Mouse (Mus musculus) C2C12 (cell line): Measurements from ENCODE around the gene Pnp.

Experiments used
- CEBPB ChIP-seq: IDR thresholded peaks from one replicate; pipeline ENCODE4 v1.6.1; 2011; ENCODE audit warnings: low read depth, mild to moderate bottlenecking, control low read depth, moderate library complexity
- CTCF ChIP-seq: IDR thresholded peaks from one replicate; pipeline ENCODE4 v1.5.1; 2011; ENCODE audit not compliant: control insufficient read depth, insufficient read depth, insufficient read length
- MAX ChIP-seq: IDR thresholded peaks from one replicate; pipeline ENCODE4 v1.6.1; 2011; ENCODE audit warnings: mild to moderate bottlenecking, control low read depth
- MYOD1 ChIP-seq: IDR thresholded peaks from one replicate; pipeline ENCODE4 v1.6.1; 2011; ENCODE audit warnings: low read depth; ENCODE audit not compliant: control insufficient read depth, insufficient read length
- MYOG ChIP-seq: IDR thresholded peaks from one replicate; pipeline ENCODE4 v1.6.1; 2011; ENCODE audit not compliant: control insufficient read depth, insufficient read length; ENCODE audit errors: extremely low read depth
- USF1 ChIP-seq: IDR thresholded peaks from one replicate; pipeline ENCODE4 v1.6.1; 2011; ENCODE audit warnings: low read depth, mild to moderate bottlenecking, control low read depth, moderate library complexity

DNA sequence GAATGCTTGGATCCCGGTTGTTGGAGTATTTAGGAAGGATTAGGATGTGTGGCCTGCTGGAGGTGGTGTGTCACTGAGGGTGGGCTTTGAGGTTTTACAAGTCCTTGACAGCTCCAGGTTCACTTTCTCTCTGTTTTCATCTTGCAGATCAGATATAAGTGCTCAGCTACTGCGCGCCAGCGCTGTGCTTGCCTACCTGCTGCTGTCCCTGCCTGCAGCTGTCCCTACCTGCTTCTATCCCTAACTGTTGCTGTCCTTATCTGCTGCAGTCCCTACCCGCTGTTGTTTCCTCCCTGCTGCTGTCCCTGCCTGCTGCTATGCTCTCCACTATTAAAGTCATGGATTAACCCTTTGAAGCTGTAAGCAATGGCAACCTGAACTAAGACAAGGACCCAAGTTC lies 44.1 kb downstream of the Pnp start:
- TF ChIP-seq CTCF: no peak
- TF ChIP-seq USF1: no peak
- no peak for TF ChIP-seq MYOG
- no peak for TF ChIP-seq MYOD1
- no peak for TF ChIP-seq MAX
- no peak for TF ChIP-seq CEBPB
